In the genomic region with DNA sequence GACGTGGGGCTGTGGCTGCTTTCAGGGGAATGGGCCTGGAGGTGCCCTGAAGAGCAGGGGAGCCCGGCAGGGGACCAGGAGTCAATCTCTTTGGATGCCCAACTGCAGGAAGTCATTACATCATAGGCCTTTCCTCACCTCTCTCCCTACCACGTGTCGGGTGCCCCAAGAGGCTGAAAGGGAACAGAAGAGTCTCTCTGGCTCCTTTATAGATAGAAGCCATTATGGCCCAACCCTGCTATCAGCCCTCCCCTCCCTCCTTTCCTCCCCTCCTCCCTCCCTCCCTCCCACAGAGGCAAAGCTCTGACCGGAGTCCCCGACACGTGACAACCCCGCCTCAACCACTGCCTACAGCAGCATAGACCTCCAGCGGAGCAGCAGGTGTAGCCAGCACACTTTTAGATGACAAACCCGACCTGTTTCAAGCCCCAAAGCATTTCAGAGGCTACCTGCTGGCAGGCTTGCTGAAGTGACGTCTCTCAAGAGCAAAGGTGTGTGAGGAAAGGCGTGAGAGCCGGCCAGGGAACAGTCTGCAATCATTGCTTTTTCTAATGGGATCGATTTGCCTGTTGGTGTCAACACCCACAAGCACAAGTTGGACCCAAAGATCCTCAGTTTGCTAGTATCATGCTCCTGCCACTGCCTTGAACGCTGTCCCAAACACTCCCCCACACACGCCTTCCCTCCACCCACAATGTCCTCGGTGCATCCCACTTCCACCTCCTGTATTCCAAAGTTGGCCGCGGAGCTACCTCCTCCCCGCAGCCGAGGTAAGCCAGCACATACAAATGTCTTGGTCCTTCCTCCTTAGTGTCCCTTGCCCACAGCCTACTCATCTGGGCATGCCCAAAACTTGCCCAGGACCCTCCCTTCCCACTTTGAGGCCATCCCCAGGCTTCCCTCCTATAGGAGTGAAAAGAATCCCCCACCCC, we compare ENCODE assay signal across 8 mouse cellular contexts. TPM values are rescaled to one million over a fixed set of nuclear protein-coding genes. Genes with fewer than 3 reads are reported as not detected.
DNase-seq lines count a peak whose midpoint lies in the region; ATAC-seq lines count a peak whose summit lies in the region.

No protein-coding gene starts in this region.

- ATAC-seq in kidney, embryonic 15.5 days (replicated peaks; ENCODE audit: low FRiP score): no peak
- ATAC-seq in inflammation-experienced regulatory T-cells, adult 6 months: no peak

- 10% methylated on average over 21 of the region's 21 CpGs for WGBS in kidney, embryonic 15.5 days

- peak overlapping the region; percentile 33; the same call in 1 of the 2 replicates for H3K27ac ChIP-seq in kidney, embryonic 15.5 days

- no peaks in the 10 kb centered on the region for H3K9me3 ChIP-seq in kidney, embryonic 15.5 days (replicated peaks)

- peak; percentile 41 to 42 for DNase-seq in urinary bladder, adult 18-20 months (ENCODE audit: low spot score in 2 of 2)
- DNase-seq in urinary bladder, postnatal 10 days (ENCODE audit: low spot score): no peak
- DNase-seq in cerebellum, postnatal 10 days: peak; percentile 38 to 47
- peak; percentile 42 to 43 for DNase-seq in heart, adult 9 months (ENCODE audit: low spot score in 2 of 2)
- DNase-seq in lung, postnatal 10 days: peak; percentile 56
- peak; percentile 71 for DNase-seq in spleen, adult 12 weeks (ENCODE audit: low spot score)

- H3K4me3 ChIP-seq in kidney, embryonic 15.5 days (replicated peaks): peak overlapping the region; percentile 83

- peak overlapping the region; percentile 79 for H3K9ac ChIP-seq in kidney, embryonic 15.5 days

- H3K4me1 ChIP-seq in kidney, embryonic 15.5 days: peaks cover 60% of the 10 kb centered on the region

- peaks cover 11% of the 10 kb centered on the region; the same call in 1 of the 2 replicates for H3K36me3 ChIP-seq in kidney, embryonic 15.5 days

- peak overlapping the region; percentile 93 for H3K4me2 ChIP-seq in kidney, embryonic 15.5 days

- no peaks in the 10 kb centered on the region for H3K27me3 ChIP-seq in kidney, embryonic 15.5 days

RNA-seq across cellular contexts. Expression of a gene that starts 2.5 kb away (rescaled TPM):
- 6.1 and 7.0 TPM in 2 replicates for polyA plus RNA-seq in kidney, embryonic 15.5 days (2015; fragmentation: Nextera tagmentation; extraction: Ambion mirVana)
- 10 to 100 TPM in 1 of 3 experiments, 1 to 10 TPM in 2; 6.6 to 11.9 (median 9.2) TPM for polyA plus RNA-seq in inflammation-experienced regulatory T-cells, adult 6 months (2017; shearing (Covaris generic))
